Mouse (Mus musculus) spleen, adult 12 weeks (tissue): ENCODE data around the gene Clasp2.

Experiments
- DNase-seq: peaks from one replicate; pipeline ENCODE4 v3.0.0; 2022; ENCODE audit warnings: low spot score

The Clasp2 gene

DNA sequence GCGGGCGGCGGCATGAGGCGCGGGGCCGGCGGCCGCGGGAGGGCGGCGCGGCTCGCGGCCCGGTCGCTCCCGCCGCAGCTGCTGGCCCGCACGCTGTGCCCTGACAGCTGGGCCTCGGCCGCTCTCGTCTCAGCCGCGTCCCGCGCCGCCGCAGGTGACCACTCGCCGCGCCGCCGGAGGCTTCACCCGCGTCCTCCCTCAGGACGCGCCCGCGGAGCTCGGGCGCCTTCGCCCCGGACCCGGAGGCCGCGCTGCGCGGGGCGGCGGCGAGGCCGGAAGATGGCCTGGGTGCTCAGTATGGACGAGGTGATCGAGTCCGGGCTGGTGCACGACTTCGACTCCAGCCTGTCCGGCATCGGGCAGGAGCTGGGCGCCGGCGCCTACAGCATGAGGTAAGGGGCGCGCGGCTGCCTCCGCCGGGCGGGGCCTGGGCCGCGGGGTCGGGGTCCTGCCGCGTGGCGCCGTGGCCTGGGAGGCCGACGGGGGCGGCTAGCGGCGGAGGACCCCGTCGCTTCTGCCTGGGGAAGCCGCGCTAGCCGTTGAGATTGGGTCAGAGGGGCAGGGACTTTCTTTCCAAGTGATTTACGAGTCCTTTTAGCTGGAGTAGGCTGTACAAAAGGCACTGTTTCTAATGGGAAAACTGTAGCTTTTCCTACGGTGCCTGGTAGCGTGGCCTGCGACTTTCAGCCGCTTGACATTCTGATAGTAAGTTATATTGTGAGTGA, 190.3 kb downstream of the Clasp2 start:
- peak; percentile 33 for DNase-seq

DNA sequence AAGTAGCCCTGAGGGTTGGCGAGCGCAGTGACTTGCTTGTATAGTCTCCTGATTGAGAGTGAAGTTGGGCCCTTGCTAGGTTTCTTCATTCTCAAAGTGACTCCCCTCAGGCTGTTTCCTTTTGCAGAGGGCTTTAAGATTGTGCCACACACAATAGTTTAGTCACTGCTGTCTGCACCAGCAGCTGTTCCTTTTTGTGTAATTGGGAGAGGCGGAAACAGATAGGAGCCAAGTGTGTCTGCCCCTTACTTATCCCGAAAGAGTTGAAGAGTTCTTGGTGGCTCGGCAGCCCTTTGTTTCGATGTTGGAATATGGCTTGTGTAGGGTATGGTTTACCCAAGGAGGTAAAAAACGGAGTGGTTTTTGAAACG, 190.8 kb downstream of the Clasp2 start:
- peak; percentile 37 for DNase-seq

DNA sequence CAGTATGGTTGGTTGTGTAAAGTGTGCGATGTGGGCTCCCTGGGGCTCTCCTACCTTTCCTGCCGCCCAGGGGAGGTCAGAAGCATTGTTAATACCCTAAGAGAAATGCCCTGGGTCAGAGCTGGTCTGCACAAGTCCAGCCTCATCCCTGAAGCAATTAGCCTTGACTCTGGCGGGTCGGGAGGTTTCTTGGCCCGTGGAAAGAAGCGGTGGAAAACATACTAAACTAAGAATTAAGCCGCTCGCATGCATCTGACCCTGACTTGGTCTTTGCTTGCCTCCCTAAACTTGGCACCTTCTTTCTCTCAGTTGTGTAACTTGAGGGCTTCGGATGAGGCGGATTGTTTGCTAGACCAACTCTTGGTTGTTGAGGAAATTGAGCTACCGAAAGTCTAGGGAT, 191.2 kb downstream of the Clasp2 start:
- no peak for DNase-seq

DNA sequence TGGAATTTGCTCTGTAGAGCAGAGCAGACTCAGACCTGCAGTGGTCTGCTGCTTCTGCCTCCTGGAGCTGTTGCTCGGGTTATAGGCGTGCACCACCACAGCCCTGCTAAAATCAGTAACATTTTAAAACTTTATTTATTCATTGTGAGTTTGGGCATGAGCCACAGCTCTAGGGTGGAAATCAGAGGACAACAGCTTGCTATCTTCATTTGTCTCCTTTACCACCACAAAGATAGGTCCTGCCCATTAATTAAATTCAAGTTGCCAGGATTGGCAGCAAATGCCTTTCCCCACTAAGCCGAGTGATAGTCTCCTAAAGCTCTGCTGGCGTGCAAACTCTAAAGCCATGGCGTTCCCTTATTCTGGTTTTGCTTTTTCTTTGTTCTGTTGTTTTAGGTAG, 194.4 kb downstream of the Clasp2 start:
- DNase-seq = no peak

GRCm38 (mm10) chr9:113939063-113939850, 198.0 kb downstream of the Clasp2 start:
- no peak for DNase-seq

- no peak for DNase-seq
Observed at GRCm38 (mm10) chr9:113941103-113941805, 200.0 kb downstream of the Clasp2 start.

DNA sequence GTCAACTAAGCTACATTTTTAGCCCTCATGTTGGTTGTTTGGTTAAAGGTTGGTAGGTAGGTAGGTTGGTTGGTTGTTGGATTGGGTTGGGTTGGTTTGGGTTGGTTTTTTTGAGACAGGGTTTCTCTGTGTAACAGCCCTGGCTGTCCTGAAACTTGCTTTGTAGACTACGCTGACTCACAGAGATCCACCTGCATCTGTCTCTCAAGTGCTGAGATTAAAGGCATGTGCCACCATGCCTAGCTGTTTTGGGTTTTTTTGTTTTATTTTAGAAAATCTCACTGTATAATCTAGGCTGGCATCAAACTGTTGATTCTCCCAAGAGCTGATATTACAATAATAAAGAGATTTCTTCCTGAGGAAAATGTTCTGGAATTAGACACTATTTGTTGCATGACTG, 202.1 kb downstream of the Clasp2 start:
- no peak for DNase-seq

DNA sequence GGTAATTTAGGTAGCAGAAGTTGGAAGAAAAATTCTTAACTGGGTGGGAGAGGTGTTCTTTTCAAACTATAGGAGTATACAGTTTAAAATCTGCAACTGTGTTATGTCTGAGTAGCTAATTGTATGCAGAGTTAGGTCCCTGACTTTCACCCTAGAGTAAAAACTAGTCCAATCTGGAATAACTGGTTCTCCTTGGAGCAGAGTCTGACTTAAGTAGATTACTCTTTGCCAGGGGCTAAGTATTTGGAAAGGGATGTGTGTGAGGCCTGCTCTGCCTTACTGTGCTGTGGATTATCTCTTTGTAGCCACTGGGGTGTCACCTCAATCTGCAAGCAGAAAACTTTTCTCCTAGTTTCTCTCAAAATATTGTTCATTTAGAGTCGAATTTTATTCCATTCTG, 205.9 kb downstream of the Clasp2 start:
- no peak for DNase-seq

GRCm38 (mm10) chr9:113957777-113958176, 216.5 kb downstream of the Clasp2 start:
- DNase-seq = no peak

GRCm38 (mm10) chr9:113963718-113964117, 222.4 kb downstream of the Clasp2 start:
- DNase-seq = no peak

DNA sequence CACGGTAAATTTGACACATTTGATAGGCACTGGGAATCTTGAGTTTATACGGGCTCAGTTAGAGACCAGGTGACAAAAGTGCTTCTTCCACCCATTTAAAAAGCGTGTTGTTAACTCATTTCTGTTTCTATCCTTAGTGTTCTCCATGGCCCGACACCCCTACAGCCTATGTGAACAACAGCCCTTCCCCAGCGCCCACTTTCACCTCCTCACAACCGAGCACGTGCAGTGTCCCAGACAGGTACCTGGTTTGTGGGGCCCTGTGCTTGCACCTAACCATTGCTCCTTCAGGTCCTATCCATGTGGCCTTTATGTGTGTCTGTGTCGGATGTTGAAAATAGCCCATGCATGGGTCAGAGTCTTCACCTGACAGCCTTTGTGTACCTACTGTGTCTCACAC, 223.1 kb downstream of the Clasp2 start:
- DNase-seq = no peak

- no peak for DNase-seq
Observed at GRCm38 (mm10) chr9:113966838-113967237, 225.6 kb downstream of the Clasp2 start.

- peak; percentile 80 for DNase-seq
Observed at GRCm38 (mm10) chr9:113968967-113969366, 227.7 kb downstream of the Clasp2 start.
